Mouse (Mus musculus): ENCODE data around the gene Pltp. TPM values are rescaled to one million over a fixed set of nuclear protein-coding genes. Genes with fewer than 3 reads are reported as not detected.

Pltp gene
- 10 to 100 TPM; 68.8 to 73.7 TPM for total RNA-seq (2021)

DNA sequence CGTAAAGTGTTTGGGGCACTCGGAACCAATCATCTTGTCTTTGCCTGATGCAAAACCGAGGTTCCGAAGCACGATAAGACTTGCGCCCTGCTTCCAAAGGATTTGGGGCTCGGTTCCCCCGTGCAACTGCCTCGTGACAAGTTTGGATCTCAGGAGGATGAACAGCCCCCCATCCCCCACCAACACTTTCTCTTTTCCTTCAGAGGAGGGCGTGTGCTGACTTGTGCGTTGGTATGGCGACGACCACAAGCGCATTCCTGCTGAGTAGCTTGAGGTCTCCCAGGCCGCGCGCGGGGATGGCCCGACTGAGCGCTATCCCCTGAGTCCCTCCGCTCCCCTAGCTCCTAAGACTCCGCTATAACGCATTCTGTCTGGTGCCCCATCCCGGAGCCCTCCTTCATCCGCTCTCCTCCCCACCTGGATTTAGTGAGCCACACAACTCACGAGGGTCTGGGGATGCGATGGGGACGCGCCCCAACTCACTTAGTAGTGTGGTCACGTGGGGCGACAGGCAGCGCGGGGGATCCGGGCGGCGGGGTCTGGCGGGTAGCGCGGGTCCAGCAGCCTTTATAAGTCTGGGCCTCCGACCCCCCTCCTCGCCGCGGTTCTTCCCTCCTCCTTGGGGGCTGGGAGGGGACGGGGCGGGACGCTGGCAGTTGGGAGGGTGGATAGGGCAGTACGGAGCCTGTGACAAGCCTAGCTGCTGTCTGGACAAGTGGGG lies at the start of gene Pltp:
Gene Pltp (minus strand): TSS at position 611 of the 721 bp plus-strand sequence.
- DNase-seq (ENCODE audit: extremely low spot score in 1 of 2, low spot score in 1 of 2) = peak in 1 of 2 experiments; percentile 30

DNA sequence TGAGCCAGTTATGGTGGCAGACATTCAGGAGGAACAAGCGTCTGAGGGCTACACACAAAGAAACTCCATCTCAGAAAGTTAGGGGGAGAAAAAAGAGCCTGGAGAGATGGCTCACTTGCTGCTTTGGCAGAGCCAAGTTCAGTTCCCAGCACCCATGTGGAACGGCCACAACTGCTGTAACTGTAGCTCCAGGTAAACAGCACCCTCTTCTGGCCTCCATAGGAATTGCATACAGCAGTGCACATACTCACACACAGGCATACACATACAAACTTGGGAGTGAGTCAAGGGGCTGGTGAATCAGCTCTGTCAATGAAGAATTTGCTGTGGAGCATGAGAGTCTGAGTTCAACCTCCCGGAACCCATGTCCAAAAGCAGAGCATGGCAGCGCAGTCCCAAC lies 48.6 kb upstream of the Pltp start:
- DNase-seq (ENCODE audit: extremely low spot score in 1 of 2, low spot score in 1 of 2) = no peak

DNA sequence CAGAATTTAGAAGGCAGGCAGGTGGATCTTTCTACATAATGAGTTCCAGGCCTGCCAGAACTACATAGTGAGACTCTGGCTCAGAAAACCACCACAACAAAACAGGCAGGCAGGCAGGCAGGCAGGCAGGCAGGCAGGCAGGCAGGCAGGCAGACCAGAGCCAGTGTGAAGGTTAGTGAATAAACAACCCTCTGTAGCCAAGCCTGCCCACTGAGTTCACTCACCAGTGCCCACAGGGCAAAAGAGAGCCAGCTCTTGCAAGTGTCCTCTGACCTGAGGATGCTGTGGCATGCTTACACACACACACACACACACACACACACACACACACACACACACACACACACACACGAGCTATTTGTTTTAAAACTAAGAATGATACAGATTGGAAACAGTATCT lies 46.0 kb upstream of the Pltp start:
- DNase-seq (ENCODE audit: extremely low spot score in 1 of 2, low spot score in 1 of 2) = no peak

DNA sequence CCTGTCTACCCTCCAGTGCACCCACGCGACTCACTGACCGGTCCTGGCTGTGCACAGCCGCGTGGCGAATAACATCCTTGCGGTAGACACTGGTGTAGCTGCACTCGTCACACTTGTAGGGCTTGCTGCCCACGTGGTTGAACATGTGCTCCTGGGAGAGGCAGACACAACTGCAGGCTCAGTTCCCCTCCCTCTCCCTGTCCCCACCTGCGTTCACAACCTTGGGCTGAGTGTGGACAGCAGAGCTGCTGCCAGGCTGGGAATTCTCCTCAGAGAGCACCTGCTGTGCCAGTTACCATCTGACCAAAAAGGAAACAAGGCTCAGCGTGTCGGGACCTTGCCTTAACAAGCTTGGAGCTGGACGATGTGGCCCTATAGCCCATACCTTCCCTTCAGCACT lies 43.9 kb upstream of the Pltp start:
- DNase-seq (ENCODE audit: extremely low spot score in 1 of 2, low spot score in 1 of 2) = no peak

DNA sequence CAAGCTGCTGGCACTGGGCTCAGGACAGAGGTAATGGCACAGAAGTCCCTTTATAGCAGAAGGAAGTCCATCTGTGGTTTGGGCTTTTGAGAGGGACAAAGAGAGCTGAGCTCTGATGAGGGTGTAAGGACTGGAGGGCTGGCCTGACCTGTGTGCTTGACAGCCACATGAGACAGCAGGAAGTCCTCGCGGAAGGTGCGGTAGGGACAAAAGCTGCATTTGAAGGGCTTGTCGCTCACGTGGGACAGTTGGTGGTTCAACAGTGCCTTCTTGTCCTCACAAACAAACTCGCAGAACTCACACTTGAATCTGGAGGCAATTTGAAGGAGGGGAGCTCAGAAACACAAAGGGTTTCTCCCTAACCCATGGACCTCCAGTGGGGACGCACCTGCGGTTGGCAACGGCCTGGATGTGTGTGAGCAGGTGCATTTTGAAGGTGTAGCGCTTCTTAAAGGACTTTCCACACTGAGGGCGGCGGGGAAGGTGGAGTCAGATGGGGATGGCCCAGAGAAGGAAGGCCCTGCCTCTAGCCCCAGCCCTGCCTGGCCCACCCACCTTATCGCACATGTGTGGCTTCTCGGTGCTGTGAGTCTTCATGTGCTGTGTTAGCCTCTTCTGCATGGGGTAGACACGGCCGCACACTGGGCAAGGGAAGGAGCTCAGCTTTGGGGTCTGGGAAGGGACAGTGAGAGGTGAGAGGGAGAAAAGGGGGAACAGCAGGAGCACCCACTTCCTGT lies 42.4 kb upstream of the Pltp start:
- no peak for DNase-seq (ENCODE audit: extremely low spot score in 1 of 2, low spot score in 1 of 2)

DNA sequence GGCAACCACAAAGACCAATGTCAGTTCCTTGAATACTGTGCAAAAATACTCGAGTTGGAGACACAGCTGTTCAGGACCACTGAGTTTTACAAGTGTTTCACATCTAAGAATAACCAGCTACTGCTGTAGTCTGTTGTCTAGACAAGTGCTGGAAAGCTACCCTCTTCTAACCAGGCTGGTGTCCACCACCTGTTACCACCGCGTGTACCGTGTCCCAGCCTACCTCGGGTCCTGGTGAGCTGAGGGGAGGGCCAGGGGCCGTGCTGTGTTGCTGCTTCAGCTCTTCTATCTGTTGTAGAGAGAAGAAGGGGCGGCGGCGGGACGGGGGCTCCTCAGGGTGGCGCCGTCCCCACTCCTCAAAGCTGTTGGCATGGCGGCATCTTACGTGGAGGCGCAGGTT lies 41.5 kb upstream of the Pltp start:
- no peak for DNase-seq (ENCODE audit: extremely low spot score in 1 of 2, low spot score in 1 of 2)

DNA sequence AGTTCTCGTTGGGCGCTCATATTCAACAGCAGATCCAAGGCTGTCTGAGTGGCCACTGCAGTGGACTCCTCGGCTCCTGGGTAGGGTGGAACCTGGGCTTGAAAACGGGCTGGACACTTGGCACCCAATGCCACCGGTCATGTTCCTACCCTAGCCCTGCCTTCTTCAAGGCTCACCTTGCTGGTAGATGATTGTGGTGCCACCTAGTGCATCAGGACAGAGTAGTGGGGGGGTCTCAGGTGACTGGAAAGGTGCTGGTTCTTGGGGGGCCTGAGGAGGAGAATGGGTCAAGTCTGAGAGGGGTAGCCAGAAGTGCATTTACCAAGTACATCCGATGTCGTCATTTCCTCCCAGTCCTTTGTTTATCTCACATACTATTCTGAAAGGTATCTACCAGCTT lies 40.5 kb upstream of the Pltp start:
- no peak for DNase-seq (ENCODE audit: extremely low spot score in 1 of 2, low spot score in 1 of 2)

DNA sequence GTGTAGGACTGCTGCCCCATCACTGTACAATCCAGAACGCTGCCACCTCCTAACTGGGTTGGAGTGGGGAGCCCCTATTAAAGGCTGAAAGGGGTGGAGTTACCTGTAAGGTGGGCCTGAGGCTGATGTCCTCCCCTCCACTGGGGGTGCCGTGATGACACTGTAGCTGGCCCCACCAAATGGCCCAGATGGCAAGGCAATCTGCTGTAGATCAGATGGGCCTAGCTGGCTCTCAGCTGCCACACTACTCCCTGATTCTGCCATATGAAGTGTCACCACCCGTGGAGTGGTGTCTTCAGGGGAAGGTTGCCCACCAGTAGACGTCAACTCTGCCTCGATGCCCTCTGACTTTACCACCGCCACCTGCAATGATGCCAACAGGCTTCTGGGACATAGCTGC lies 38.4 kb upstream of the Pltp start:
- no peak for DNase-seq (ENCODE audit: extremely low spot score in 1 of 2, low spot score in 1 of 2)

DNA sequence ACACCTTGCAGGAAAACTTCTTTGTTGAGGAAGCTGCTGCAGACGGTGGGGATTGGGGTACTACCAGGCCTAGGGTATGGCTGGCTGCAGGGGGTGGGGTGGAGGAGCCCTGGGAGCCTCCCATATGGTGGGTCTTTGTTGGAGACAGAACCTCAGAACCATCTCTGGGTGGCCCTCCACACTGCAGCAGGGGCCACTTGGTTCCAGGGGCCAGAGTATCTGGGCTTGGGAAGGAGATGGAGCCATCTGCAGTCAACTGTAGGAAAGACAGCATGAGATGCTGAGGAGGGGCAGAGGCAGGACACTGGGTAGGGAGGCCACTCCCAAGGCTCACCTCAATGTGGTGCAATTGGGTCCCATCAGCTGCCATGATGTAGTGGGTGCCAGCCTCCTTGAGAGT lies 37.1 kb upstream of the Pltp start:
- no peak for DNase-seq (ENCODE audit: extremely low spot score in 1 of 2, low spot score in 1 of 2)

DNA sequence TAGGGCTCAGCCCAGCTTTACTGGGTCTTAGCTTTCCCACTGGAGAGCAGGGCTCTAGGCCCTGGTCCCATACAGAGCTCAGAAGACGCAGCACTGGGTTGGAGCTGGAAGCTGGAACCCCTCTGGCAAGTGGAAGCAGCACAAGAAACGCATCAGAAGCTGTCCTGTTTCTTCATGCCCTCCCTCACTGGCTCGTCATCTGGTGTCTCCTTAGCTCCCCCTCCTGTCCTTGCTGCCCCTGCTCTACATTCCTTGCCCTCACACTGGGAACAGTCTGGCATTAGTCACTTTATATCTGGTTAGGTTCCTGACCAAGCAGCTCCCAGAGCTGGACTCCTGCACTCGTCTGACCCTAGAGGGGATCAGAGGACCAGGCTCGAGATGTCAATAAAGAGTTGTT lies 36.5 kb upstream of the Pltp start:
- DNase-seq (ENCODE audit: extremely low spot score in 1 of 2, low spot score in 1 of 2) = no peak

DNA sequence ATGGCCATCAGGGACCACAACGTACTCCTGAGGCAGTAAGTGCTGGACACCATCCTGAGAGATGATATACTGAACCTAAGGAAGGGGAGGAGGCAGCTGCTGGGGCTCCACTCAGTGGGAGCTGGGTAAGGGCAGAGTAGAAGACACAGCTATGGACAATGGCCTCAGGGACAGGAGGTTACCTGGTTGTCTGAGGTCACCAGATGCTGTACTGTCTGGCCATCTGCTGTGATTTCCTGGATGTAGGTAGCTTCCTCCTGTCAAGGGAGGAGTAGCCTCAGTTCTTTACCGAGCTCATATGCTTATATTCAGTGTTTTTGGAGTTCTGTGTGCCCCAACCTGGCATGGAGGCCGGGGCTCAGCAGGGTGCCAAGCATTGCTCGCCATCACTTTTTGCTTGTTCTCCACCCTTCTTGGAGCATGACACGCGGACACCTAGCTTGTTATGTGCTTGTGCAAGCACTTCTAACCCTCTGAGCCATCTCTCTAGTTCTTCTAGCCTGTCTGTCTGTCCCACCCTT lies 35.2 kb upstream of the Pltp start:
- DNase-seq (ENCODE audit: extremely low spot score in 1 of 2, low spot score in 1 of 2) = no peak

DNA sequence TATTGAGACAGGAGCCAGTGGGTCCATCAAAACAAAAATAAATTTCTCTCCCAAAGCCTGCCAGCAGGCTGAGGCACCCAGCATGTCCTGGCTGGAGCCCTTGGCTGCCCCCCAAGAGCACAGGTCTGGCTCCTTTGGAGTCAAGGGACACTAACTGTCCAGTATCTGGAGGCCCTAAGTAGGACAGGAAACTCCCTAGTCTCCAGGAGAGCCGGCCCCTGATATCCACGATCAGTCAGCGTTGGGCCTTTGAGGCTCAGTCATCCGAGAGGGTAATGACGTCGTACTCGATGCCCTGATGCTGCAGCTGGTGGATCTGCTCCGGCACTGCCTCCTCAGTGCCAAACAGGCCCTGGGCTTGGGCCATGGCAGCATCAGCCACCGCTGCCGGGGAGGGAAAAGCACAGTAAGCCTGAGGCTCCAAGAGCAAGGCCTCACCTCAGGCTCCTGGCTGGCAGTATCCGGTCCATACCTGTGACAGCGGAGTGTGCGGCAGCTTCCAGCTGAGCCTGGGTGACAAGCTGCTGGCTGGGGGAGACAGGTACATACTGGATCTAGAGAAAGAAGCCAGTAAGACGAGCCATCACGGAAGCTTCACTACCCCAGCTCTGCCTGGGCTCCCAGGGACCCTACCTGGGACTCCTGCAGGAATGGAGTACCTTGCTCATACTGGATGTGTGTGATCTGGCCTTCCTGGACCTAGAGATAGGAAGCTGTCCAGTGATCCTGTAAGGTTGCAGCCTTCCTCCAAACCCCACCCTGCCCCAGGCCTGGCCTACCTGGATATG lies 34.6 kb upstream of the Pltp start:
- DNase-seq (ENCODE audit: extremely low spot score in 1 of 2, low spot score in 1 of 2) = no peak

DNA sequence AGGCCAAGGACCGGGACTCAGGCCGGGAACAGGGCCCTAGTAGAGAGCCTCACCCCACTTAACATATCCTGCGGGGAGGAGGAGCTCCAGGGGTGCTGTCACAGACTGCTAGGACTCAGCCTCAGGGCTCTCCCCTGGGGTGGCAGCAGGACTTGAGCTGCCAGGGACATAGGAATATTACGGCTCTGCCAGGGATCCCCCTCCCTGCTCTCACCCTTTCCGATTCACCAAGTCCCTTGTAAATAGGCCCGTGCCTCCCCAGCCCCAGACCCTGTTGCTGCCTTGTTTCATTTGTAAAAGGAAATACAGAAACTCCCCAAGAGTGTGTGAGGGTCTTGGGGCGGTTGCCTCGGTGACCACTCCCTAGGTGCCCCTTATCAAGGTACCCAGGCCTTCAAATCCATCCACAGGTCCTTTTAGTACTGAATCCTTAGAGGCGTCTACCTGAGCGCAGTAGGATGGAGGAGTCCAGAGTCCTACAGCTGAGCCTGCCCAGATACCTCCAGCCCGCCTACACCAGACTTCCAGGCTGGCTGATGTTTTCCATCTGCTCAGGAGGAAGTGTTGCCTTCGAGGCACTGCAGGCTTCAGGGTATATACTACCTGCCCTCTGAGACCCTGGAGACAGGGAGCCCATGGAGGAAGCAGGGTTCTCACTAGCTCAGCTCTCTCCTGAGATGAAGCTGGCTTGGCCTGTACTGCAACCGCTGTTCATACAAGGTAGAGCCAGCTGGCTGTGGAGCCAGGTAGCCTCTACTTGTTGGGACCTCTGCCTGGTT lies 33.7 kb upstream of the Pltp start:
- DNase-seq (ENCODE audit: extremely low spot score in 1 of 2, low spot score in 1 of 2) = no peak

DNA sequence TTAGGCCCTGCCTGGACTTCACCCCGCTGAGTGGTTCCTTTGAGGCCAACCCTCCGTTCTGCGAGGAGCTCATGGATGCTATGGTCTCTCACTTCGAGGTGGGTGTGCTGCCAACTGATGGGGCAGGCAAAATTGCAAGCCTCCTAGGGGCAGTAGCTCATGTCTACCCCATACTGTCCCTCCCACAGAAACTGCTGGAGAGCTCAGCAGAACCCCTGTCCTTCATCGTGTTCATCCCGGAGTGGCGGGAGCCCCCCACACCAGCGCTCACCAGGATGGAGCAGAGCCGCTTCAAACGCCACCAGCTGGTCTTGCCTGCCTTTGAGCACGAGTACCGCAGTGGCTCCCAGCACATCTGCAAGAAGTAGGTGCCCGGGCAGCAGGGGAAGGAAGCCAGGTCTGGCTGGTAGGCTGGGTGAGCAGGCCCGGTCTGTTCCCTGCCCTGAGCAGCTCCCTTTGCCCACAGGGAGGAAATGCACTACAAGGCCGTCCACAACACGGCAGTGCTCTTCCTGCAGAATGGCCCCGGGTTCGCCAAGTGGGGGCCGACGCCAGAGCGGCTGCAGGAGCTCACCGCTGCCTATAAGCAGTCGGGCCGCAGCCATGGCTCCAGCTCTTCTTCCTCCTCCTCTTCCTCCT lies 33.0 kb upstream of the Pltp start:
- DNase-seq (ENCODE audit: extremely low spot score in 1 of 2, low spot score in 1 of 2) = no peak

DNA sequence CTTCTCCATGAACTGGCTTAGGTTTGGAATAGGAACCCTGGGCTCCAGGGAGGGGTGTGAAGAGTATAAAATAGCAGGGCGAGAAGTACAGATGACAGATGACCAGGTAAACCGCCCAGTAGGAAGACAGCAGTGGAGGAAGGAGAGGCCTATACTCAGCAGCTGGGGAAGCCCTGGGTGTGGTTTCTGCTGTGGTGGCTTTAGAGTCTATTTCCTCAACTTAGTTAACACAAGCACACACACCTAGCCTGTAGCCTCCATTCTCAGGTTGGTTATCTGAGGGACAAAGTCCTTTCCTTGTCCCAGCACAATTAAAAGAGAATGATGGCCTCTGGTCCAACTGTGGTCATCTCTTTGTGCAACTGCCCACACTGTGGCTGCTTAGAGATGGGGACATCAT lies 32.4 kb upstream of the Pltp start:
- DNase-seq (ENCODE audit: extremely low spot score in 1 of 2, low spot score in 1 of 2) = no peak

DNA sequence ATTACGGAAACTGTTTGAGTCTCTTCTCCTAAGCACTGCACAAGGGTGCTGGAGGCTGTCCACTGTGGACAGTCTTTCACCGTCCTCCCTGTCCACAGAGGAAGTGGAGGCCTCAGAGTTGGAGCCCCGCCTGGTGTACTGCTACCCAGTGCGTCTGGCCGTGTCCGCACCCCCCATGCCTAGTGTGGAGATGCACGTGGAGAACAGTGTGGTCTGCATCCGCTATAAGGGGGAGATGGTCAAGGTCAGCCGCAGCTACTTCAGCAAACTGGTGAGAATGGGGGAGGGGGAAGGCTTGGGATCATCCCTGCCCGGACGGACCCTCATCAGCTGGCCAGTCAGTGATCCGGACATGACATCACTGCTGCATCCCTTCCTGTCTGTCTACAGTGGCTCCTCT lies 31.5 kb upstream of the Pltp start:
- no peak for DNase-seq (ENCODE audit: extremely low spot score in 1 of 2, low spot score in 1 of 2)

DNA sequence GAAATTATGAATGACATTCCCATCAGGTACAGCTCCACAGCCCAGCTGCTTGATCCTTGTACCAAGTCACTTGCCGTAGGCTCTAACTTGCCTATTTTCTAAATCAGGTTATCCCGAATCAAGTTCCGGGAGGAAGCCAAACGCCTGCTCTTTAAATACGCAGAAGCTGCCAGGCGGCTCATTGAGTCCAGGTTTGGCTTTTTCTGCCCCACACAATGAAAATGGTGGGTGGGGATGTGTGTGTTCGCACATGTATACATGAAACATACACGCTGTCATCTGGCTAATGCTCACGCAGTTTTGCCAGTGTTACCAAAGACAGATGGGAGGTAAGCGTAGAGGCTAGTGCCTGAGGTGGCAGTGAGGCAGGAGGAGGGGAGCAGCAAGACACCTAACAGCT lies 29.1 kb upstream of the Pltp start:
- DNase-seq (ENCODE audit: extremely low spot score in 1 of 2, low spot score in 1 of 2) = no peak

DNA sequence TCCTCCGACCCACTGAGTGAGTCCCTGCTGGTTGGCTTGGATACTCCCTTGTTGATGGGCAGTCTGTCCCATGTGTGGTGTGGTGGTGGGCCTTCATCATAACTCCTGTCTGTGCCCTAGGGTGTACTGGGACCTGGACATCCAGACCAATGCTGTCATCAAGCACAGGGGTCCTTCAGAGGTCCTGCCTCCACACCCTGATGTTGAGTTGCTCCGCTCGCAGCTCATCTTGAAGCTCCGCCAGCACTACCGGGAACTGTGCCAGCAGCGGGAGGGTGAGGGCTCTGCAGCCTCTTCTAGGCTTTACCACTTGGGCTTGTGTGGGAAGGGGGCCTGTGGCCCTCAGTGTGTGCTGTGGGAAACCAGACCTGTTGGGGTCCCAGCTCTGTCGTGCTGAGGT lies 28.3 kb upstream of the Pltp start:
- peak; percentile 76 to 93 for DNase-seq (ENCODE audit: extremely low spot score in 1 of 2, low spot score in 1 of 2)

DNA sequence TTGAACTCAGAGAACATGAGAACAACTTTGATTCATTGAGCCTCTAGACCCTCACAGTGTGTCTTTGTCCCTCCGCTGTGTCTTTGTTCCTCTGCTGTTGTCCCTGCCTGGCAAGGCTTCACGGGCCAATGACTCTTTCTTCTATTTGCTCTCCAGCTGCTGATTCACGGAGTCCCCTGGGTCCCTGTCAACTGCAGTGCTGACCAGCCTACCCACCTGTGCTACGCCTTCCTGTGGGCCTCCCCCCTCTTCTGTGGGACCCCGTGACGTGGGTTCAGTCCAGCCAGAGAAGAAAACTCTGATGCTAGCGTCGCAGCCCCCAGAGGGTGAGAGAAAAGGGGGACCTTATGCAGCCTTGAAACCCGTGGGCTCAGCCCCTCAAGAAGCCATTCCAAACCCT lies 25.1 kb upstream of the Pltp start:
- DNase-seq (ENCODE audit: extremely low spot score in 1 of 2, low spot score in 1 of 2) = no peak

Measured in layer of hippocampus, postnatal 25 days (tissue).